Mouse (Mus musculus): ENCODE data around the gene Mob1b. TPM values are rescaled to one million over a fixed set of nuclear protein-coding genes. Genes with fewer than 3 reads are reported as not detected.

Gene Mob1b
- polyA plus RNA-seq, 1 experiment from 2014 or later = 11.9 TPM

GRCm38 (mm10) chr5:88762611-88763010, 42.0 kb downstream of the Mob1b start:
- Histone ChIP-seq H3K4me1 (peaks cover 15% of the 10 kb centered on the region; the same call in 1 of the 2 replicates), H3K27ac (no peak overlapping the region), H3K36me3 (no peaks in the 10 kb centered on the region), H3K9ac (no peak overlapping the region), H3K9me3 (no peaks in the 10 kb centered on the region), H3K27me3 (no peaks in the 10 kb centered on the region), H3K4me3 (no peak overlapping the region), H3K4me2 (no peak overlapping the region)
- WGBS = 88% methylated on average over 5 of the region's 5 CpGs
- no peak for ATAC-seq (ENCODE audit: borderline replicate concordance, extremely low read depth, low FRiP score, low TSS enrichment)

GRCm38 (mm10) chr5:88764430-88764986, 43.9 kb downstream of the Mob1b start:
- peak; percentile 71 for ATAC-seq (ENCODE audit: borderline replicate concordance, extremely low read depth, low FRiP score, low TSS enrichment)
- H3K27me3 ChIP-seq = no peaks in the 10 kb centered on the region
- peaks cover 1% of the 10 kb centered on the region for H3K36me3 ChIP-seq
- peak overlapping the region; percentile 66 for H3K4me2 ChIP-seq
- 0 out of 2 replicates have a peak overlapping the region, but pooled peaks have one; percentile 23 for H3K27ac ChIP-seq
- peaks cover 15% of the 10 kb centered on the region; the same call in 1 of the 2 replicates for H3K4me1 ChIP-seq
- H3K9ac ChIP-seq = peak overlapping the region; percentile 27; the same call in 1 of the 2 replicates
- no peaks in the 10 kb centered on the region for H3K9me3 ChIP-seq
- peak overlapping the region; percentile 57 for H3K4me3 ChIP-seq
- WGBS = under 1% methylated on average over 23 of the region's 23 CpGs

DNA sequence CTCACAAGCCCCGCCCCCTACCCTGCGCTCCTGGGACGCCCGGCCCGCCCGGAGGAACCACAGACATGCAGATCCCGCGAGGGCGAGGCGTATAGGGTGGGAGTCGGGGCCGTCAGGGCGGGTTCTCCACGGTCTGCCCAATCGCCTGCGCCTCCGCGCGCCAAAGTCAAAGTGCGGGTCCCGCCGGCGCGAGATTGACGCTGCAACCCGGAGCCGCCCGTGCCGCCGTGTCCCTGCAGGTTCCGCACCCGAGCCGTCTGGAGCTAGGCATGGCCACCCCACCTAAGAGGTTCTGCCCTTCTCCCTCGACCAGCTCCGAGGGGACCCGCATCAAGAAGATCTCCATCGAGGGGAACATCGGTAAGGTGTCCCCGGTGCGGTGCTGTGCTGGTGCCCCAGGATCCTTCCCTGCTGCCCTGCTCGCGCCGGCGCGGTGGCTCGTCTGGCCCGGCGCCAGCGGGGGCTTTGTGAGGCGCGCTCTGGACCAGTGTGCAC, 44.4 kb downstream of the Mob1b start, which contains the start of gene Dck:
TSS of gene Dck (plus strand) at position 10 of the 495 bp plus-strand sequence.
- WGBS = under 1% methylated on average over 51 of the region's 51 CpGs
- H3K36me3 ChIP-seq = peaks cover 4% of the 10 kb centered on the region
- H3K27me3 ChIP-seq = no peaks in the 10 kb centered on the region
- H3K9me3 ChIP-seq = no peaks in the 10 kb centered on the region
- H3K4me1 ChIP-seq = peaks cover 15% of the 10 kb centered on the region; the same call in 1 of the 2 replicates
- peak within 1 kb of the TSS; percentile 57 for H3K4me3 ChIP-seq
- H3K4me2 ChIP-seq = peak within 1 kb of the TSS; percentile 66
- peak; percentile 100 for ATAC-seq (ENCODE audit: borderline replicate concordance, extremely low read depth, low FRiP score, low TSS enrichment)
- H3K27ac ChIP-seq = peak within 1 kb of the TSS; percentile 83
- H3K9ac ChIP-seq = peak within 1 kb of the TSS; percentile 66

GRCm38 (mm10) chr5:88765587-88765986, 44.9 kb downstream of the Mob1b start:
- Histone ChIP-seq H3K4me3 (peak overlapping the region; percentile 57), H3K4me2 (peak overlapping the region; percentile 66), H3K36me3 (peaks cover 7% of the 10 kb centered on the region), H3K9ac (peak overlapping the region; percentile 66), H3K4me1 (peaks cover 15% of the 10 kb centered on the region; the same call in 1 of the 2 replicates), H3K27me3 (no peaks in the 10 kb centered on the region), H3K27ac (peak overlapping the region; percentile 83), H3K9me3 (no peaks in the 10 kb centered on the region)
- ATAC-seq (ENCODE audit: borderline replicate concordance, extremely low read depth, low FRiP score, low TSS enrichment) = no peak
- 12% methylated on average over 6 of the region's 6 CpGs for WGBS

- ATAC-seq (ENCODE audit: borderline replicate concordance, extremely low read depth, low FRiP score, low TSS enrichment) = no peak
- peak overlapping the region; percentile 57 for H3K4me3 ChIP-seq
- peak overlapping the region; percentile 66 for H3K4me2 ChIP-seq
- H3K27me3 ChIP-seq = no peaks in the 10 kb centered on the region
- 51% methylated on average over 6 of the region's 6 CpGs for WGBS
- peaks cover 15% of the 10 kb centered on the region; the same call in 1 of the 2 replicates for H3K4me1 ChIP-seq
- H3K36me3 ChIP-seq = peaks cover 8% of the 10 kb centered on the region
- H3K9me3 ChIP-seq = no peaks in the 10 kb centered on the region
- H3K27ac ChIP-seq = no peak overlapping the region
- H3K9ac ChIP-seq = peak overlapping the region; percentile 5; the same call in 1 of the 2 replicates
Measured at GRCm38 (mm10) chr5:88766121-88766520, 45.5 kb downstream of the Mob1b start.

DNA sequence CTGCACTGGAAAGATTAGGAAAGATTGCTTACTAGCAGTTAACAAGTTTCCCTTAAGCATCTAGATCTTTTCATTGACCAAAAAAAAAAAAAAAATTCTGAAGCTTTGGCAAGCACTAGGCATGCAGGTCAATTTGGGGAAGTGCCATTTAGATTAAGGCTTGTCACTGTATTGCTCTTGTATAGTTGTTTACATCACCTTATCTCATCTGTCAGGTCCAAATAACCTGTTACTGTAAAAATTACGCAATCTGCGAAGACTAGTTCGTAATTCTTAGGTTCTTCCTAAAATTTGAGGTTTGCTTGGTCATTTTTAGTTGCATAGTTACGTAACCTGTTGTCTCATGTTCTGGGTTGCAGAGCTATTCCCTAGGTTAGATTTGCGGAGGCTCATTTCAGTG, 46.2 kb downstream of the Mob1b start:
- Histone ChIP-seq H3K9ac (no peak overlapping the region), H3K4me3 (0 out of 2 replicates have a peak overlapping the region, but pooled peaks have one; percentile 57), H3K4me2 (peak overlapping the region; percentile 66; the same call in 1 of the 2 replicates), H3K36me3 (peaks cover 16% of the 10 kb centered on the region), H3K27ac (no peak overlapping the region), H3K9me3 (no peaks in the 10 kb centered on the region), H3K4me1 (peaks cover 15% of the 10 kb centered on the region; the same call in 1 of the 2 replicates), H3K27me3 (no peaks in the 10 kb centered on the region)
- ATAC-seq (ENCODE audit: borderline replicate concordance, extremely low read depth, low FRiP score, low TSS enrichment) = no peak
- WGBS = 70% methylated on average over 5 of the region's 5 CpGs

DNA sequence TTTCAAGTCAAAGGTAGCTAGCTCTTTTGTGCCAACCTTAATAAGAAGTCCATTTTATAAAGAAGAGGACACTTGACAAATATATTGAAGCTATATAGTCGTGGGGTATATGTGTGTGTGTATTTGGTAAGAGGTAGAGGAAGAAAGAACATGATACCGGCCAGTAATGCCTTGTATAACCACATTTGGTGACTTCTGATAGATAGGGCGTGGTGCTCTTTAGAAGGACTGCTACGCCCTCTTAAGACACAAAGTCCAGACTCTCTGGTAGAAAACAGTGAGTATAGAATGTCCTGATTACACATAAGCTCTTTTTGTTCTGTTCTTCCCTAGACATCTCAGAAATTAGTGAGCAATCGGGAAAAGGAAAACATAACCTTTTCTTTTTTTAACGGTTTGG, 47.5 kb downstream of the Mob1b start:
- WGBS = 89% methylated on average over 6 of the region's 6 CpGs
- Histone ChIP-seq H3K4me3 (no peak overlapping the region), H3K27me3 (no peaks in the 10 kb centered on the region), H3K4me2 (no peak overlapping the region), H3K27ac (no peak overlapping the region), H3K9ac (no peak overlapping the region), H3K9me3 (no peaks in the 10 kb centered on the region), H3K4me1 (peaks cover 15% of the 10 kb centered on the region; the same call in 1 of the 2 replicates), H3K36me3 (peaks cover 25% of the 10 kb centered on the region)
- no peak for ATAC-seq (ENCODE audit: borderline replicate concordance, extremely low read depth, low FRiP score, low TSS enrichment)

DNA sequence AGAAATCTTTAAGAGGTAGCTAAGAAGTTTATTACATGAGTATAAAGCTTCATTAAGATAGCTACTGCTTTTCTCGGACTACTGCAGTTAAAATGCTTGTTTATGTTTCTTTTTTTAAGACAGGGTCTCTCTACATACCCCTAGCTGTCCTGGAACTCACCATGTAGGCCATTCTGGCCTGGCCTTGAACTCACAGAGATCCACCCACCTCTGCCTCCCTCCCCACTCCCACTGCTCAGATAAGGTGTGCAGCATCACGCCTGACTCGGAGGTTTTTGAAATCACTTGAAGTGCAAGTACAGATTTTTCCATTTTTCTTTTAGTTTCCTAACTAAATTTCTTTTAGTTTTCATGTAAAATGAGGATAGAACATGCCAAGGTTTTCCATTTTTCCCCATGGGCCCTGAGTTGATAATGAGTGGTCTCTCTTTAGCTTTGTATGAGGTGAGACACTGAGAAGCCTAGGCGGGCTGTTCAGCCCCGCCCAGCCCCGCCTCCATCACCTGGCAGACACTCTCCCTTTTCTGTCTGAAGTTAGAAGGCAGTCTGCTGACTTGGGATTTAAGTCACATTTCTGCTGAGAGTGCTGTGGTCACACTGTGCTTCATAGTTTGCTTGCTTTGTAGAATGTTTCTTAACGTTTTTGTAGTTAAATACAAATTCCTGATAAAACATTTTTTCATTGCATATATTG, 61.6 kb downstream of the Mob1b start:
- Histone ChIP-seq H3K4me3 (no peak overlapping the region), H3K9me3 (no peaks in the 10 kb centered on the region), H3K36me3 (peaks cover 40% of the 10 kb centered on the region), H3K27me3 (no peaks in the 10 kb centered on the region), H3K4me2 (no peak overlapping the region), H3K9ac (no peak overlapping the region), H3K27ac (no peak overlapping the region), H3K4me1 (no peaks in the 10 kb centered on the region)
- WGBS = 71% methylated on average over 7 of the region's 7 CpGs
- no peak for ATAC-seq (ENCODE audit: borderline replicate concordance, extremely low read depth, low FRiP score, low TSS enrichment)

DNA sequence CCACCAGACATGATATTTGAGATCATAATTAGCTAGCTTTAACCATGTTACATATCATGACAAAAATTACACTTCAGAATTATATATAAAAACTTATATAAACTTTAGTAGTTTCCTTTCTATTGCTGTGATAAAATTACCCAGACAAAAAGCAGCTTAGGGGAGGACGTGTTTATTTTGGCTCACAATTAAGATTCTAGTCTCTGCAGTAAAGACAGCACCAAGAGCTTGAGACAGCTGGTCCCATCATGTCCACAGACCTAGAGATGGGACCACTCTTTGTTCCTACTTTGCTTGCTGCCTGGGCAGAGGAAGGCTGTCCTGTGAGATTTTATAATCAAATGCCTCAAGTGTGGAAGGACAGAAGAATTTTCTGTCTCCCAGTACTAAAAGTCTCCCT, 64.4 kb downstream of the Mob1b start:
- Histone ChIP-seq H3K4me2 (no peak overlapping the region), H3K36me3 (peaks cover 31% of the 10 kb centered on the region), H3K4me3 (no peak overlapping the region), H3K9me3 (no peaks in the 10 kb centered on the region), H3K4me1 (no peaks in the 10 kb centered on the region), H3K27me3 (no peaks in the 10 kb centered on the region), H3K27ac (no peak overlapping the region), H3K9ac (no peak overlapping the region)
- ATAC-seq (ENCODE audit: borderline replicate concordance, extremely low read depth, low FRiP score, low TSS enrichment) = no peak
- 85% methylated on average over 1 of the region's 1 CpGs for WGBS

- ATAC-seq (ENCODE audit: borderline replicate concordance, extremely low read depth, low FRiP score, low TSS enrichment) = no peak
- Histone ChIP-seq H3K9me3 (no peaks in the 10 kb centered on the region), H3K27ac (no peak overlapping the region), H3K4me2 (no peak overlapping the region), H3K36me3 (no peaks in the 10 kb centered on the region), H3K4me1 (no peaks in the 10 kb centered on the region), H3K4me3 (no peak overlapping the region), H3K9ac (no peak overlapping the region), H3K27me3 (no peaks in the 10 kb centered on the region)
- 28% methylated on average over 9 of the region's 9 CpGs for WGBS
Measured at GRCm38 (mm10) chr5:88790675-88791074, 70.0 kb downstream of the Mob1b start.

- 33% methylated on average over 10 of the region's 10 CpGs for WGBS
- no peak overlapping the region for H3K4me3 ChIP-seq
- H3K4me1 ChIP-seq = peaks cover 1% of the 10 kb centered on the region; the same call in 1 of the 2 replicates
- no peak overlapping the region for H3K9ac ChIP-seq
- no peak overlapping the region for H3K4me2 ChIP-seq
- no peak overlapping the region for H3K27ac ChIP-seq
- H3K36me3 ChIP-seq = no peaks in the 10 kb centered on the region
- H3K9me3 ChIP-seq = no peaks in the 10 kb centered on the region
- no peaks in the 10 kb centered on the region for H3K27me3 ChIP-seq
- ATAC-seq (ENCODE audit: borderline replicate concordance, extremely low read depth, low FRiP score, low TSS enrichment) = no peak
Measured at GRCm38 (mm10) chr5:88791256-88792245, 70.9 kb downstream of the Mob1b start.
